In the genomic region with DNA sequence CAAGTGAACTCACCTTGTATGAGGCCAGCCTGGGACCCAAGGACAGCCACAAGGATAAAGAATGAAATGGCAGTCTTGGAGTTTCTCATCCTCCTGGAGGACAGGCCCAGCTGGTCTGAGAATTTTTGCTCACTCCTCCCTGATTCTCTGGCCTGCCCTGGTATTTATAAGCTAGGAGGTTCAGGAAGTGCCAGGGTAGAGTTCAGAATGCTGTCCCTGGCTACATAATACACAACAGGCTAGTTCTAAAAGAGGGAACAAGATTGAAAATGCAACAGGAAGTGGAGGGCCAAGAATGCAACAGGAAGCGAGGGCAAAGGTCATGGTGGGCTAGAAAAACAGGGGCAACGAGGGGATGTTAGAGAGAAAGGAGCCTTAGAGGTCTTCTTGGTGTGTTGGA, we compare ENCODE assay signal across 9 mouse cellular contexts. TPM values are rescaled to one million over a fixed set of nuclear protein-coding genes. Genes with fewer than 3 reads are reported as not detected.
DNase-seq lines count a peak whose midpoint lies in the region; ATAC-seq and TF ChIP-seq lines count a peak whose summit lies in the region.
"Had no signal": no experiment of that assay in that cellular context is flagged by ENCODE, and none has a peak within 500 bp of the region (broad histone marks: within the 10 kb centered on the region; RNA-seq: fewer than 3 reads in every experiment).

A gene (minus strand): TSS at position 235 of the 400 bp plus-strand sequence.

- H3K36me3 ChIP-seq in kidney, adult 2 months (ENCODE audit: control insufficient read depth, insufficient read depth, low read length), result no peaks in the 10 kb centered on the region
- no peaks in the 10 kb centered on the region for H3K36me3 ChIP-seq in liver, embryonic 16.5 days (ENCODE audit: control insufficient read depth, insufficient read depth)
- H3K36me3 ChIP-seq in hindbrain, postnatal 0 days (ENCODE audit: insufficient read depth, low read length), result no peaks in the 10 kb centered on the region
- H3K36me3 ChIP-seq in forebrain, embryonic 11.5 days (ENCODE audit: control insufficient read depth, insufficient read depth, low read length), result no peaks in the 10 kb centered on the region
- H3K36me3 ChIP-seq: embryonic facial prominence, embryonic 12.5 days had no signal

- H3K9ac ChIP-seq in liver, embryonic 16.5 days (ENCODE audit: low read depth, low read length), result no peak within 1 kb of the TSS
- no peak within 1 kb of the TSS for H3K9ac ChIP-seq in hindbrain, postnatal 0 days (replicated peaks; ENCODE audit: low read length)
- H3K9ac ChIP-seq in forebrain, embryonic 11.5 days (ENCODE audit: low read length), result no peak within 1 kb of the TSS
- H3K9ac ChIP-seq: embryonic facial prominence, embryonic 12.5 days had no signal

- H3K4me3 ChIP-seq in kidney, adult 2 months (ENCODE audit: insufficient read depth, low read depth, low read length), result no peak within 1 kb of the TSS
- H3K4me3 ChIP-seq in brown adipose tissue, adult 24 weeks (ENCODE audit: insufficient read depth, low read depth, low read length), result peak within 1 kb of the TSS; percentile 44
- H3K4me3 ChIP-seq in liver, embryonic 16.5 days (ENCODE audit: low read depth, low read length), result no peak within 1 kb of the TSS
- H3K4me3 ChIP-seq in hindbrain, postnatal 0 days (ENCODE audit: low read length), result no peak within 1 kb of the TSS
- no peak within 1 kb of the TSS for H3K4me3 ChIP-seq in forebrain, embryonic 11.5 days (ENCODE audit: low read depth, low read length)
- H3K4me3 ChIP-seq: embryonic facial prominence, embryonic 12.5 days had no signal

- no peak within 1 kb of the TSS for H3K4me2 ChIP-seq in liver, embryonic 16.5 days (ENCODE audit: low read depth, low read length)
- H3K4me2 ChIP-seq in hindbrain, postnatal 0 days (ENCODE audit: low read depth, low read length), result no peak within 1 kb of the TSS
- H3K4me2 ChIP-seq in forebrain, embryonic 11.5 days (ENCODE audit: low read depth, low read length, severe bottlenecking), result no peak within 1 kb of the TSS
- H3K4me2 ChIP-seq: embryonic facial prominence, embryonic 12.5 days had no signal

- no peaks in the 10 kb centered on the region for H3K9me3 ChIP-seq in liver, embryonic 16.5 days (replicated peaks; ENCODE audit: control insufficient read depth, low read length)
- no peaks in the 10 kb centered on the region for H3K9me3 ChIP-seq in hindbrain, postnatal 0 days (ENCODE audit: low read length)
- H3K9me3 ChIP-seq in forebrain, embryonic 11.5 days (ENCODE audit: control insufficient read depth, low read length), result no peaks in the 10 kb centered on the region
- H3K9me3 ChIP-seq: embryonic facial prominence, embryonic 12.5 days had no signal

- 54% methylated on average over 2 of the region's 2 CpGs for WGBS in kidney, adult 2 months
- WGBS in liver, embryonic 16.5 days (ENCODE audit: insufficient replicate concordance), result 28% methylated on average over 2 of the region's 2 CpGs
- 68% methylated on average over 2 of the region's 2 CpGs for WGBS in hindbrain, postnatal 0 days
- 67% methylated on average over 2 of the region's 2 CpGs for WGBS in forebrain, embryonic 11.5 days

- no peak for ATAC-seq in liver, embryonic 16.5 days (ENCODE audit: low read depth)
- no peak for ATAC-seq in hindbrain, postnatal 0 days
- no peak for ATAC-seq in forebrain, embryonic 11.5 days (replicated peaks; ENCODE audit: low FRiP score)
- ATAC-seq: midbrain, embryonic 16.5 days had no signal

- peak within 1 kb of the TSS; percentile 56 for H3K27ac ChIP-seq in kidney, adult 2 months (ENCODE audit: insufficient read depth, low read depth, low read length)
- H3K27ac ChIP-seq in brown adipose tissue, adult 24 weeks (replicated peaks; ENCODE audit: low read depth, low read length), result peak within 1 kb of the TSS; percentile 76
- 0 out of 2 replicates have a peak within 1 kb of the TSS, but pooled peaks have one; percentile 38 for H3K27ac ChIP-seq in liver, embryonic 16.5 days (ENCODE audit: low read length)
- no peak within 1 kb of the TSS for H3K27ac ChIP-seq in hindbrain, postnatal 0 days
- H3K27ac ChIP-seq in forebrain, embryonic 11.5 days (ENCODE audit: low read depth, low read length), result no peak within 1 kb of the TSS
- H3K27ac ChIP-seq: embryonic facial prominence, embryonic 12.5 days had no signal

- no peak for TF ChIP-seq CTCF in kidney, adult 2 months (conservative IDR thresholded peaks at IDR 0.05; ENCODE audit: insufficient read depth, insufficient read length, low read depth, low read length)
- no peak for TF ChIP-seq CTCF in hindbrain, postnatal 0 days (IDR thresholded peaks at IDR 0.05; ENCODE audit: low read depth)

- DNase-seq in kidney, adult 2 months, result no peak
- no peak for DNase-seq in kidney, postnatal 36 days
- peak; percentile 48 for DNase-seq in A20 (ENCODE audit: low read depth, low spot score)
- DNase-seq in hindbrain, postnatal 0 days (ENCODE audit: low spot score), result no peak
- DNase-seq in forebrain, embryonic 11.5 days (ENCODE audit: low spot score), result no peak

- H3K4me1 ChIP-seq in kidney, adult 2 months (ENCODE audit: control insufficient read depth, insufficient read depth, low read length), result no peaks in the 10 kb centered on the region
- no peaks in the 10 kb centered on the region for H3K4me1 ChIP-seq in brown adipose tissue, adult 24 weeks (ENCODE audit: control insufficient read depth, insufficient read depth, insufficient read length, low read length)
- no peaks in the 10 kb centered on the region; the same call in 1 of the 2 replicates for H3K4me1 ChIP-seq in liver, embryonic 16.5 days (ENCODE audit: control insufficient read depth, low read depth, low read length)
- H3K4me1 ChIP-seq in hindbrain, postnatal 0 days (ENCODE audit: insufficient read depth, low read length), result no peaks in the 10 kb centered on the region
- no peaks in the 10 kb centered on the region; the same call in 1 of the 2 replicates for H3K4me1 ChIP-seq in forebrain, embryonic 11.5 days (replicated peaks; ENCODE audit: control insufficient read depth, insufficient read depth, low read length)
- H3K4me1 ChIP-seq: embryonic facial prominence, embryonic 12.5 days had no signal

- H3K27me3 ChIP-seq in kidney, adult 2 months (replicated peaks; ENCODE audit: control insufficient read depth, insufficient read depth, low read length), result no peaks in the 10 kb centered on the region
- H3K27me3 ChIP-seq in liver, embryonic 16.5 days (ENCODE audit: control insufficient read depth, insufficient read depth, low read depth, low read length), result no peaks in the 10 kb centered on the region
- H3K27me3 ChIP-seq in hindbrain, postnatal 0 days (ENCODE audit: insufficient read depth, low read length), result no peaks in the 10 kb centered on the region
- H3K27me3 ChIP-seq in forebrain, embryonic 11.5 days (ENCODE audit: control insufficient read depth, insufficient read depth, low read length), result no peaks in the 10 kb centered on the region
- H3K27me3 ChIP-seq: embryonic facial prominence, embryonic 12.5 days had no signal

- no peak for TF ChIP-seq POLR2A in kidney, adult 2 months (IDR thresholded peaks at IDR 0.05; ENCODE audit: low read depth, low read length)

RNA-seq across cellular contexts. Expression of the gene that starts here (rescaled TPM):
- 3.9 and 6.2 TPM in 2 replicates for polyA plus RNA-seq in kidney, adult 2 months (2012; rRNA removed)
- 21.1 and 56.5 TPM in 2 replicates for polyA plus RNA-seq in brown adipose tissue, adult 24 weeks (2012; ENCODE audit: insufficient read depth, insufficient read length, missing spikeins)
- 16.3 and 16.9 TPM in 2 replicates for polyA plus RNA-seq in liver, embryonic 16.5 days (2015; fragmentation: Nextera tagmentation; extraction: Ambion mirVana)
- total RNA-seq in hindbrain, postnatal 0 days (2014; rRNA removed), result 0.40 TPM in 1 of 2 replicates, not detected in the other
- 3.3 and 3.7 TPM in 2 replicates for polyA plus RNA-seq in hindbrain, postnatal 0 days (2015; fragmentation: Nextera tagmentation; extraction: Ambion mirVana)
- polyA plus RNA-seq in forebrain, embryonic 11.5 days (2014; fragmentation: Nextera tagmentation; extraction: Ambion mirVana), result 0.80 and 0.89 TPM in 2 replicates

Comparison
In these comparisons a context has a peak if more than half of its experiments do, and no peak if none do; other contexts are left out.
1. H3K27ac ChIP-seq: peak in kidney, adult 2 months (single experiment), brown adipose tissue, adult 24 weeks (single experiment) and liver, embryonic 16.5 days (single experiment); none in hindbrain, postnatal 0 days (single experiment) and forebrain, embryonic 11.5 days (single experiment).